Mouse (Mus musculus) cerebellum, postnatal 25 days (tissue): ENCODE measurements around the gene Bax.
"Not testable (repeated sequence)": the region's sequence is repeated elsewhere in the genome, so short reads cannot be mapped to it uniquely, and the experiment has no call there.

ENCODE experiments used
- DNase-seq, 2 experiments: peaks; one replicate each; pipeline ENCODE4 v3.0.0; 2021; ENCODE audit warnings: mixed read lengths in 2 of 2

Gene Bax

DNA sequence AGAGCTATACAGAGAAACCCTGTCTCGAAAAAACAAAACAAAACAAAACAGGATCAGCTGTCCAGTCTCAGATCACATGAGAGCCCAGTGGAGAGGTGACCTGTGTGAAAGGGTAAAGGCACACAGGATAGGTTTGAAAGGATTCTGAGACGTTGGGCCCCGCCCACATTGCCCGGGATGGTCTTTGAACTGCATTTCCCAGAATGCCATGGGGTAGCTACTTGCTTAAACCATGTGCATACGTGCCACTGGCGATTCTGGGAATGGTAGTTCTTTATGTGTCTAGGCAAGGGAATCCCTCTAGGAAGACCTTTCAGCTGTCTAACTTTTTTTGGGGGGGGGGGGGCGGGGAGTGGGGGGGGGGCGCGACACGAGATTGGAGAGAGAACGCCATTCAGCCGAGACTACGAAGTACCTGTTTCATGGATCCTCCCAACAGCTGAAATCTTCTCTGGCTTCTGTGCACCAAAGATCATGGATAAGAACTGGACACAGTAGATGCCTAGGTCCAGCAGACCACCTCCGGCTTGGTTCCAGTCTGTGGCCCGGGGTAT lies 14.8 kb upstream of the Bax start, which contains the start of gene Tulp2:
Tulp2 (plus strand) TSS at position 504 of the 554 bp plus-strand sequence.
- DNase-seq, result peak; percentile 61 to 81

DNA sequence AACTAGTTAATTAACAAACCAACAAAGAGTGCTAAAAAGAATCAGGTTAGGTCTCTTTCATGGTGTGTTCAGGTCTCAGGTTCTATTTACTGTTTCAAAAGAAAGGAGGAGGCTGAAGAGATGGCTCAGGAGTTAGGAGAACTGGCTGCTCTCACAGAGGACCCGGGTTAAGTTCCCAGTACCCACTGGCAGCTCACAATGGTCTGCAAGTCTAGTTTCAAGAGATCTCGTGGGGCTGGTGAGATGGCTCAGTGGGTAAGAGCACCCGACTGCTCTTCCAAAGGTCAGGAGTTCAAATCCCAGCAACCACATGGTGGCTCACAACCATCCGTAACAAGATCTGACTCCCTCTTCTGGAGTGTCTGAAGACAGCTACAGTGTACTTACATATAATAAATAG lies 13.6 kb upstream of the Bax start:
- not testable (repeated sequence) for DNase-seq

DNA sequence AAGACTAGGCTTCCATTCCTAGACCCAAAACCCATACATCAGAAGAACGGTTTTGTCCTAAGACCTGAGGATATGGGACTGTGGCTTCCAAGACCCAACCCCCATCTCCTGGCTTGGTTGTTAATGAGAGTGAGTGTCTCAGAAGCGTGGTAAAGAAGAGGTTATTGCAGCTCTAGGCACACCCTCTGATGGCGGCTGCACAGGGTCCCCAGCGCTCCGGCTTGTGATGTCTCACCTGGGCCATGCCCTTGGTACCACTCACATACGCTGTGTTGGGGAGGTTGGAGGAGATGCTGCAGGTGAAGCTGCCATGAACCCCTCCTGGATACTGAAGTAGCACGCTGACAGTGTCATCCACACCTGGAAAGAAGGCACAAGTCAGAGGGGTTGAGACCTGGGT lies 12.1 kb upstream of the Bax start:
- DNase-seq, result no peak

DNA sequence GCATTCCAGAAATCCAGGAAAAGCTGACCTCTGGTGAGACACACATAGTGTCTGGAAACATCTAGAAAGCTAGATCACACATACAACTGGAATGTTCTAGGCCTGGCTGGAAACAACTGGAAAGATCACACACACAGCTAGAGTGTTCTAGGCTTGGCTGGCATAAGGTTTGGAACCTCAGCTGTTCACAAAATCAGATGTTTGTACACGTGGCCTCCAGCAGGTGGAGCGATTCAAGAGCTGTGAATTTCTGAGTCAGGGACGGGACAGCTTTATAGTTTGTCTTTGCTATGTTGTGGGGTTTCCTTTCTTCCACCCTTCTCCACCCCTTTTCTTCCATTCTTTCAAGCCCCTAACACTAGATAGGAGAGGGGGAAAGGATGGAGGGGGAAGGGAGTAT lies 10.3 kb upstream of the Bax start:
- peak; percentile 77 to 84 for DNase-seq

DNA sequence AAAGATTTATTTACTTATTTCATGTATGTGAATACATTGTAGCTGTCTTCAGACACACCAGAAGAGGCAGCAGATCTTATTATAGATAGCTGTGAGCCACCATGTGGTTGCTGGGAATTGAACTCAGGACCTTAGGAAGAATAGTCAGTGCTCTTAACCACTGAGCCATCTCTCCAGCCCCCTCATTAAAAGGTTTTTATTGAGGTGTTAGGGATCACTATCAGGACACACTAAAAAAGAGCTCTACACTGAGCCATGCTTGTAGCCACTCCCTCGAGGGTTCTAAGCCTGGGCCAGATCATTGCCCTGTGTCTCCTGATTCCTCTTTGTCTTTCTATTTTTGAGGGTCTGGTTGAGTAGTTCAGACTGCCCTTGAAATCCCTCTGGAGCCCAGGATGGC lies 9.8 kb upstream of the Bax start:
- DNase-seq, result peak in 1 of 2 experiments; percentile 9

DNA sequence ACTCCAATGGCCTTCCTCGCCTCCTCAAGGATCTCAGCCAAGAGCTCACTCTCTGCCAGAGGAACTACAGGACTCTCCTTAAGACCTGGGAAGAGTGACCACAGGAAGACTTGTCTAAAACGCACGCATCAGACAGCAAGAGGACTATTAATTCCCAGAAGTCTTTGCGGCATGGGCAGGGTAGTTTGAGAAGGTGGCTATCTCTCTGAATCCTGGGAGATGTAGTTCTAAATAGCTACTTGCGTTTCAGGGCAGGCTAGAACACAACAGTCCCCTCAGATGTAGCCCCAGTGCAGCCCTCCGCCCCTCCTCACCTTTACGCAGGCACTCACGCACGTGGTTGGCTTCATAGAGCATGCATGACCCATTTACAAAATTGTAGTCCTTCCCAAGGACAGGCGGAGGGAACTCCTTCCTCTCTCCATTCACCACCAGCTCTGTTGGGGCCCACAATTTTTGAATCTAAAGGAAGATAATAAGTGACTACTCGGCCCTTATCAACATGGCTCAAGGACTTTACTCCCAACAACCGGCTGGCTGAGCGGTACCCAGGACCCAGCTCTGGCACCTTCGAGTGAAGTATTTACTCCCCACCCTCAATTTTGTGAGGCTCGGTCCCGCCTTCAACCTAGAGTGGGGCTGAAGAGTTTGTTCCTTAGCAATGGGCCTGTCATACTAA lies 8.7 kb upstream of the Bax start:
- DNase-seq, result peak in 1 of 2 experiments; percentile 67

DNA sequence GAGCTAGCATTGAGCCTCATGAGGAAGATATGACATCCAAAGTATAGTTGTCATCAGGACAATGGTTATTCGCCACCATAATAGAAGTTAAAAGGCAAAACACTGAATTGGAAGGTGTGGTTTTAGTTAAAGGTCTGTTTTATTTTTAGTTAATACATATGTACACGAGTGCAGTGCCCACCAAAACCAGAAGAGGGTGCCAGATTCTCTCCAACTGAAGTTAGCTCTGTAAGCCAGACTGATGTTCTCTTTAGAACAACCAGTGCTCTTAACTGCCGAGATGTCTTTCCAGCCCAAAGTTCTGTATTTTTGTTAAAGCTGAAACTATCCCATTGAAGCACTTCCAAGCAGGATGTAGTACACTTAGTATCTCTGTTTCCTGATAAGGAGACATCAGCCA lies 4.2 kb upstream of the Bax start:
- peak; percentile 77 to 89 for DNase-seq

DNA sequence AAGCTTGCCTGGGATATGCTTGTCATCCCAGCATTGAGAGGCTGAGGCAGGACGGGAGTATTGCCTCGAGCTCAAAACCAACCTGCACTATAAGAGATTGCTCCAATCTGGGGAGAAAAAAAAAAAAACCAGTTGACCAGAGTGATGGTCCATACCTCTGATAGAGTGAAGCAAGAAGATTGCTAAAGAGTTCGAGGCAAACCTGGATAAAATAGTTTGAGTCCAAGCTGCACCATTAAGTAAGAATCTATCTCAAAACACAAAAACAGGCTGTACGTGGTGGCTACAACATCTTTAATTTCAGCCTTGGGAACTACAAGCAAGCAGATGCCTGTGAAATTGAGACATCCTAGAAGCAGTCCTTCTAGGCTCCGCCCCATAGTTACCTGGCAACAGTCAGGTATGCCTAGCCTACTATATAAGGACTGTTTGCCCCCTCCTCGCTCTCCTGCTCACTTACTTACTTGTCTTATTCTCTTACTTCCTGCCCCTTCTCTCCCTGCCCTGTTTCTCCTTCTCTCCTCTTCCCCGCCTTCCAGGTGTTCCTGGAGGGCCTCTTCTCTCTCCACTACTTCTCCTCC lies 482 bp upstream of the Bax start:
- peak in 1 of 2 experiments; percentile 33 for DNase-seq

DNA sequence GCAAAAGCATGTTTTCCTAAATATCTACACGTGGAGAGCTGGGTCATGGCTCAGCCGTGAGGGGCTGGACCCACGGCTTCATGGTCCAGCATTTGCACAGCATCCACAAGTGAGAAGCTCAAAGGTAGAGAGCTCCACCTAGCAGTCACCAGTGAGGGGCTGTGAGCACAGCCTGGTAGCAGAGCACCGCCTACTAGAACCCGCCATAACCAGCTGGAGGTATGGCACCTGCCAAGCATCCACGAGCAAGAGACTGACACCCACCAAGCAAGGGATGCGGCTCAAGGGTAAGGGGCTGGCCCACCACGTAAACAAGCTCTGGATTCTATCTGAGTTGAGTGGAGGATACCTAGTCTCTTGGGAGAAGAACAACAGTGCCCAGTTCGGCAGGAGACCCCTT lies 1.1 kb downstream of the Bax start:
- DNase-seq, result peak; percentile 29 to 53

DNA sequence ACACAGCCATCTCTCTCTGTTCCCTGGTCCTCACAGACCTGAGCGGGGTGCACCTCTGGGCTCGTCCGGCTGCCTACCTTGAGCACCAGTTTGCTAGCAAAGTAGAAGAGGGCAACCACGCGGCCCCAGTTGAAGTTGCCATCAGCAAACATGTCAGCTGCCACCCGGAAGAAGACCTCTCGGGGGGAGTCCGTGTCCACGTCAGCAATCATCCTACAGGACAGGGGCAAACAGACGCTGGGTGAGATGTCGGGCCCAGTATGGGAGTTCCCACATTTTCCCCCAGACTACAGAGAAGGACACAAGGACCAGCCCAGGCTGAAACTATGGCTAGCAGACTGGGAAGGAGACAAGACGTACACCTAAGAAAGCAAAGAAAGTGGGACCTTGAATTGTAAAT lies 1.6 kb downstream of the Bax start:
- DNase-seq, result peak in 1 of 2 experiments; percentile 28

DNA sequence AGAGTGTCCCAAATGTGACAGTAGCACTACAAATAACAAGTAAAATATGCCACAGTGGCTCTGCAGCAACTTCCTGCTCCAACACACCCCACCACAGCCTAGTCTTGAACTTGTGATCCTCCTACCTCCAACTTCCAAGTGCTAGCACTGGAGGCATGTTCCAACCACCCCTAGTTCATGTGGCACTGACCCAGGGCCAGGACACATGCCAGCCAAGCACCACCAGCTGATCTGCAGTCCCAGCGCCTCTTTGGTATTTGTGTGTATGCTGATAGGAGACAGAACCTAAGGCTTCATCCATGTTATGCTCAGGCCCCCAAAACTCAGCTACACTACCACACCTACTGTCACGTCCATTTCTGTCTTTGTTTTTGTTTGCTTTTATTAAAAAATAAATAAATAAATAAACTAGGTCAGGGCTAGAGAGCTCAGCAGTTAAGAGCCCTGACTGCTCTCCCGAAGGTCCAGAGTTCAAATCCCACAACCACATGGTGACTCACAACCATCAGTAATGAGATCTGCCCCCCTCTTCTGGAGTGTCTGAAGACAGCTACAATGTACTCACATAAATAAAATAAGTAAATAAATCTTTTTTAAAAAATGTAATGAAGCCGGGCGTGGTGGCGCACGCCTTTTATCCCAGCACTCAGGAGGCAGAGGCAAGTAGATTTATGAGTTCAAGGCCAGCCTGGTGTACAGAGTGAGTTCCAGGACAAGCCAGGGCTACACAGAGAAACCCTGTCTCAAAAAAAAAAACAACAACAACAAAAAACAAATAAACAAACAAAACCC lies 2.5 kb downstream of the Bax start:
- peak; percentile 34 to 60 for DNase-seq

DNA sequence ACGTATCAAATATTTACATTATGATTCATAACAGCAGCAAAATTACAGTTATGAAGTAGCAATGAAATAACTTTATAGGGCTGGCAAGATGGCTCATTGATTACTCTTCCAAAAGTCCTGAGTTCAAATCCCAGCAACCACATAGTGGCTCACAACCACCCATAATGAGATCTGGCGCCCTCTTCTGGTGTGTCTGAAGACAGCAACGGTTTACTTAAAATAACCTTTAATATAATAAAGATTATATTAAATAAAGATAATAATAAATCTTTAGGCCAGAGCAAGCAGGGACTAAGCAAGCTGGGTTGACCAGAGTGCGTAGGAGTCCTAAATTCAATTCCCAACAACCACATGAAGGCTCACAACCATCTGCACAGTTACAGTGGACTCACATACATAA lies 3.8 kb downstream of the Bax start:
- not testable (repeated sequence) for DNase-seq

DNA sequence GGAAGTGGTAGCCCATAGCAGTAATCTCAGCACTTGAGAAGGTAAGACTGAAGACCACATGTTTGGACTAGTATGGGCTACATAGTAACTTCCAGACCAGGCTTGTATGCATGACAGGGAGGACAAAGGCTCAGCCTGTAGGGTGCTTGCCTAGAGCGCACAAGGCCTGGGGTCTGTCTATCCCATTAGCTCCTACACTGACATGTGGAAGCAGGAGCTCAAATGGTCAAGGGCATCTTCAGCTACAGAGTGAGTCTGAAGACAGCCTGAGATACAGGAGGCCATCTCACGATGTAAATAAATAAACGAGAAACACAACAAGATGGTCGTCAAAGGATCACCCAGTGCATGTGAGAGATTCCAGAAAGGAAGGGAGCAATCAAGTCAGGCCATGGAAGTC lies 4.4 kb downstream of the Bax start:
- no peak for DNase-seq

DNA sequence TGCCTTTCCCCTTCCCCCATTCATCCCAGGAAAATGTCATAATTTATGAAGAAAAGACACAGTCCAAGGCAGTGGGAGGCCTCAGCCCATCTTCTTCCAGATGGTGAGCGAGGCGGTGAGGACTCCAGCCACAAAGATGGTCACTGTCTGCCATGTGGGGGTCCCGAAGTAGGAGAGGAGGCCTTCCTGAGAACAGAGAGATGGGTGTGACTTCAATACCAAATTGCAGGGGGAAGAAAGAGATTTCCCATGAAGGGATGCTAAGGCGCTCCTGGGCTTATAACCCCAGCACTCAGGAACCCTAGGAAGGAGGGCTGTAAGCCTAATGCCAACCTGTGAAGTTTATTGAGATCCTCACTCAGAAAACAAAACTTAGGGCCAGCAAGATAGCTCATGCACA lies 4.9 kb downstream of the Bax start:
- DNase-seq, result no peak

DNA sequence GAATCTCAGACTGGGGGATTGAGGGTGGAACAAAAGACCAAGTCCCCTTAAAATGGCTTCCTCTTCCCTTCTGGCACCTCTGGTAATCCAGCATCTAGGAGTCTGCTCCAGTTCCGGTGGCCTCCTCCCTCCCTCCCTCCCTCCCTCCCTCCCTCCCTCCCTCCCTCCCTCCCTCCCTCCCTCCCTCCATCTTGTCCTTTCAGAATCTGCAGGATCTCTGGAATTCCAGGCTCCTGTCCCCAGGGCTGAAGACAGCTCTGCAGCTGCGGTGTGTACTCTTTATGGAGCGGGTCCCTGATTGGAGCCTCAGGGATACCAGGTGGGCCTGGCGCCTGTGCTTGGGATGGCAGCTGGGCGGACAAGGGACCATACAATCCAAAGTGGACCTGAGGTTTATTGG lies 5.4 kb downstream of the Bax start:
- DNase-seq, result no peak

DNA sequence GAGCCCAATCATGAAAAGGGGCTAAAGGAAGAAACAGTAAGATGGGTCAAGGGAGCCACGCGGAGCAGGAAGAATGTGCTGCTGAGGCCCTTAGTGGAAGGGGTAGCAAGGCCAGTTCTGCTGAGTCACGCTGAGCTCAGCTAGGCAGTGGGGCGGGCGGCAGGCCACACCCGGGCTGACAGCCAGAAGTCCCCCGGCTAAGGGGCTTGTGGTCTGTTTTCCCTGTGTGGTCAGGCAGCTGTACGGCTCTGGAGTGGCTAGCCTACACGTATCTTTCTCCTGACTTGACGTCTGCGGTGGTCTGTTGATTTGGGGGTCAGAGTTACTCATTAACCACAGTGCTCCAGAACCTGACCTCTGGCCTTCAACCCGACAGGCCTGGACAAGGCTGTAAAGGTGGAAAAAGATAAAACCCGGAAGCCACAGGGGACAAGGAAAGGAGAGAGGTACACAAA lies 5.8 kb downstream of the Bax start:
- DNase-seq, result peak; percentile 51 to 64

DNA sequence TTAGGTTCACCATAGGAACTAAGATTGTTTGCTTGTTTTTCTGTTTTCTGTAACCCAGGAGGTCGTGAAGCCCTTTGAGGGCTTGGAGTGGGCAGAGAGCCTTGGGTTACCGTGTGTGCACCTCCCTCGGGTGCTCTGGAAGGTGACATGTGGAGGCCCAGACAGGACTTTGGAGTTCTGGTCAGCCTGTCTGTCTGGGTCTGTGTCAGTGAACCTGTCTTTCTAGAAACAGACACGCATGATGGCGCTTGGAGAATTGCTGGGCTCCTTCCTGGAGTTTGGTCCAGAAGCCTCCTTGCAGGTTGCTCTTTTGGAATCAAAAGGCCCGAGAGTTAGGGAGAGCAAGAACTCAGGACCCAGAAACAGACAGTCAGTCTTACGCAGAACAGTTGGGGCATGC lies 6.3 kb downstream of the Bax start:
- DNase-seq, result peak in 1 of 2 experiments; percentile 45

DNA sequence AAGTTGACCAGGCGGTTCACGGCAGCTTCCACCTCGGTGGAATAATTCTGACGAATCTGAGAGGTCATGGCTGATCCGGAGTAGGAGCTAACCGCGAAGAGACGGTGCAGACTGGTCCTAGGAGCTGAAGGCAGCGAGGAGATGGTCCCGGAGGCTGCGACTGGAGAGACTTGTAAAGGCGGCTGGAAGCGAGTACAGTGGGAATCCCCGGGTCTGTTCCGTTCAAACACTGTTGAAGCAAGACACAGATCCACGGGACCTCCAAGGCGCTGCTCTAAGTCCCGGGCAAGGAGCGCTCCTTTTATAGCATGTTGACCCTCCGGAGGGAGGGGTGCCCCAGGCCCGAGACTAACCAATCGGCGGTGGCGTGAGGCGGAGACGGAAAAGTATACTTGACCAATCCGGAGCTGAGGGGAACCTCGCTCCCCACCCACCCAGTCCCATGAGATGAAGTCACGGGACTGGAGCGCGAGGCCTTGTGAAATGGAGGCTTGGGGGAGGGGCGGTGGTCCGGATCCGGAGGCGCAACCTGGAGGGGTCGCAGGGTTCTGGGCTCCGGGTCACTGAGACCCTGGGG lies 7.0 kb downstream of the Bax start, which contains the start of gene Ftl1:
Ftl1 (minus strand) TSS at position 321 of the 577 bp plus-strand sequence.
- DNase-seq, result peak; percentile 94 to 96

DNA sequence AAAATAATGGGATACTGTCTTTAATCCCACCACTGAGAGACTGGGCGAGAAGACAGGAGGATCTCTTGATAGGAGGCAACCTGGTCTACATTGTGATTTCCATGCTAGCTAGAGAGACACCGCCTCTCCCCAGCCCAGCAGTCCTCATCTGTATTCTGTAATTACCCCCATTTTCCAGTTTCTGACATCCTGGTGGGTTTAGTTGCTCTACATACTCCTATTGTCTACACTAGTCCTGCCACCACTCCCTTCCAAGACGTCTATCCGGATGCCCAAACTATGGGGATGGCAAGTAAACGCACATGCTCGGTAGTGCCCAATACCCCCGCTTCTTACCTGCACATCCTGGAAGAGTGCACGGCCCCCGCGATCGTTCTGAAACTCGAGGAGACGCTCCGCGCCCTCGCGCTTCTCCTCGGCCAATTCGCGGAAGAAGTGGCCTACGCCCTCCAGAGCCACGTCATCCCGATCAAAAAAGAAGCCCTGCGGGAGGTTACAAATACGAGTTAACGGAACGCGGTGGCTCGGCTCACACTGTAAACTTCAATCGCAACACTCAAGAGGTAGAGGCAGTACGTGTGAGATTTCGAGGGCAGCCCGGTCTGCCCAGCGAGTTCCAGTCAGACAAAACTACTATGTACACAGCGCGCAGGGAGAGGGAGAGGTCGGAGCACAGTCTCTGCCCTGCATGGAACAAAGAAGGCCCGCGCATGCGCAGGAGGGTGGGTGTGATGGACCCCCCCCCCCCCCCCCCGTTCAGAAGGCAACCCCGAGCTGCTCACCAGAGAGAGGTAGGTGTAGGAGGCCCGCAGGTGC lies 7.7 kb downstream of the Bax start:
- DNase-seq, result peak; percentile 88 to 92

DNA sequence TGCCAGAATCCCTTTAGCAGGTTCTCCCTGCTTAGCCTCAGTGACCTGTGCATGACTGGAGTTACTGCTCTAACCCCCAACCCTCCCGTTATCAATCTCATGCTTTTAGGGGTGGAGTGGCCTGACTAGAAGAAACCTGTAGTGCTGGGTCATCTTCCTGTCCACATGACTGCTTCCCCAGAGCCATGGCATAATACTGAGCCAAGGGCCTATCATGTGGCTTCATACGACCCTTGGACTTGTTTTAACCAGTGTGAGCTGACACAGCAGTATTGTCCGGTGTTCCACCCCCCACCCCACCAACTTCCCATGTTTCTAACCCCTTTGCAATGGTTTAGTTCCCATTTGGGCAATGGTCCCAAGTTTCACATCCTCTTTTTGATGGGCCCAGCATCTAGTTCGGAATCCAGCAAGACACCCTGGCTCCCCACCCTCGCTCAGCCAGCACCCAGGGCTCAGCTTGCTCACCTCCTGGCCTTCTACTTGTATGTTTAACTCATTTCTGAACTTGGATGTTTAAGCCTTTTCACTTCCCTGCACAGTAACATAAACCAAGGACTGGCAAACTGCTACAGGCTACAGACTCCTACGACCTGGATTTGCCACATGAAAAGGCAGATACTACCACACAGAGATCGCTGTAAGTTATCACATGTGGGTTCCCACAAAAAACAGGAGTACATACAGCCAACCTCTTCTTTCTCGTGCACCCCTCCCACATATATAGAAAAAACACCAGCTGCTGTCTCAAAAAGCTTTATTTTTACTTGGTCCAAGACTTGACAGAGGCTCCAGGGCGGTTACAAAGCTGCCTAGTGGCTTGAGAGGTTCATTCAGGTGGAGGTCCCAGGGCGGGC lies 9.3 kb downstream of the Bax start:
- no peak for DNase-seq

DNA sequence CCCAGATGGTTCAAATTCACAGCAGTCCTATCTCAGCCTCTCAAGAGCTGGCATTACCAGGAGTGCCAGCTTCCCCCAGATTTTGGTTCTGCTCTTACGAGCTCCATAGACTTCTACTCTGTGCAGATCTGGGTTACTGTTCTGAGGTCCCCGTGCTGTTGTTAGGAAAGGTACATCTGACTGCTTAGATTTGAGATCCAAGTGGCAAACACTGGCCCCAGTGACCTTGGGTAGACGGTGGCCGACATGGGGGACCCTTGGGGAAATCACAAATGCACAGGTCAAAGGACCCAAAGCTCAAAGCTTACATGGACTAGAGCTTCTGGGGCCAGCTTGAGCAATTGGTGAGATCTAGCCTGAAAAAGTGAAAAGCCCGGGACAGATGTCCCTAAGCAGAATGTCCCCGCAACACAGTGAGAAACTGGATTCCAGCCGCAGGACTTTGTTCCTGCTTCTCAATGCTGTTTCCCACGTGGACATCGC lies 9.9 kb downstream of the Bax start:
- DNase-seq, result no peak
